Mouse (Mus musculus) lung, postnatal 0 days (tissue): ENCODE data around the gene Mybl2. TPM values are rescaled to one million over a fixed set of nuclear protein-coding genes. Genes with fewer than 3 reads are reported as not detected.
"Not testable (repeated sequence)": the region's sequence is repeated elsewhere in the genome, so short reads cannot be mapped to it uniquely, and the experiment has no call there.

Experiments
- ATAC-seq: fragments of 200-750 bp; cut with Nextera tagmentation; 2 replicates; pipeline ENCODE4 v1.8.0; 2017; ENCODE audit warnings: moderate library complexity
- DNase-seq: peaks from one replicate; pipeline ENCODE4 v3.0.0-alpha.2; 2016; ENCODE audit warnings: low spot score
- H3K27ac ChIP-seq: fragments of 300-500 bp; sonication (generic); 2 replicates; pipeline ENCODE4 v1.5.1; 2014; ENCODE audit warnings: antibody characterized with exemption, mild to moderate bottlenecking, low read length, mixed read lengths
- H3K27me3 ChIP-seq: fragments of 300-500 bp; sonication (generic); replicated peaks from 2 replicates; pipeline ENCODE4 v1.6.1; 2014; ENCODE audit warnings: low read length, mixed read lengths; ENCODE audit not compliant: insufficient read depth
- H3K36me3 ChIP-seq: fragments of 300-500 bp; sonication (generic); 2 replicates; pipeline ENCODE4 v1.6.1; 2014; ENCODE audit warnings: low read length, mixed read lengths; ENCODE audit not compliant: insufficient read depth
- H3K4me1 ChIP-seq: fragments of 300-500 bp; sonication (generic); 2 replicates; pipeline ENCODE4 v1.6.1; 2014; ENCODE audit warnings: antibody characterized with exemption, low read depth, low read length, mixed read lengths; ENCODE audit not compliant: insufficient read depth
- H3K4me2 ChIP-seq: fragments of 300-500 bp; sonication (generic); replicated peaks from 2 replicates; pipeline ENCODE4 v1.6.1; 2014; ENCODE audit warnings: low read depth, mild to moderate bottlenecking, low read length, moderate library complexity, mixed read lengths
- H3K4me3 ChIP-seq: fragments of 300-500 bp; sonication (generic); 2 replicates; pipeline ENCODE4 v1.5.1; 2014; ENCODE audit warnings: low read depth, low read length
- H3K9ac ChIP-seq: fragments of 300-500 bp; sonication (generic); replicated peaks from 2 replicates; pipeline ENCODE4 v1.6.1; 2014; ENCODE audit warnings: low read depth, mild to moderate bottlenecking
- H3K9me3 ChIP-seq: fragments of 300-500 bp; sonication (generic); 2 replicates; pipeline ENCODE4 v1.6.1; 2016; ENCODE audit warnings: low read length, mixed read lengths
- CTCF ChIP-seq: IDR thresholded peaks from 2 replicates; pipeline ENCODE4 v1.5.1; 2016; ENCODE audit warnings: antibody characterized with exemption, mild to moderate bottlenecking
- EP300 ChIP-seq: IDR thresholded peaks from 2 replicates; pipeline ENCODE4 v1.6.1; 2016; ENCODE audit warnings: antibody characterized with exemption, mild to moderate bottlenecking, control low read depth
- WGBS: fragments of 180-500 bp; shearing (Covaris S2); extraction: QIAGEN DNeasy Blood & Tissue Kit; methylation state at CpG from one replicate; pipeline ENCODE4 v1.1.7; 2014; 5-methylcytosine and 5-hydroxymethylcytosine counted together
- polyA plus RNA-seq: library from polyadenylated mRNA; unstranded; fragments of >200 nt; fragmentation: Nextera tagmentation; extraction: Ambion mirVana; gene quantifications from 2 replicates; pipeline ENCODE4 v1.2.1, GENCODE M21; 2015

Mybl2 gene
- polyA plus RNA-seq, 1 experiment from 2014 or later = 1.8 TPM

DNA sequence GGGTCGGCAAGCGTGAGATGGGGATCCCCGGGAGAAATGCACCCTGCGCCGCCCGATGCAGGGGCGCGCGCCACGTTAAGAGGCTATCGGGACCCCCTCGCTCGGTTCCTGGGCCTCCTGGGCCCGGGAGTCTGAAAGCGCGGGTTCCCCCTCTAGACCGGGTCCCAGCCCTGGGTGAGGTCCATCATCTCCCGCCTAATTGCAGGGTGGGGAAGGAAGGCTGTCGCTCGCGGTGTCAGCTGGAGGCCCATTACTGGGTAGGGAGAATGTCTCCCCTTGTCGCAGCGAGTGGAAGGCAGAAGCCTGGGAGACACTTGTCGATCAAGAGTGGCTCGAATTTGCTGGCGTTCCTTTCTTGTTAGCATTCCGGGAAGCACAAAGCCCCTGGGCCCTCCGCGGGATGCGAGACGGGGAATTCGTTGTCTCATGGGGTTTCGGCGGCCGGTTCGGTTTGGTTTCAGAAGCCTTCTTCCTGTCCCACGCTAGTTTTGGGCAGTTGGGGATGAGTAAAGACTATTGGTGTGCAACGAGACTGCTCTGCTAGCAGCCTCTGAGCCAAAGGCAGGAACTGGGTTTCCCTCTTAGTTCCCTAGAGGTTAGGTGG, 506 bp downstream of the Mybl2 start:
- WGBS = 1% methylated on average over 33 of the region's 38 CpGs
- Histone ChIP-seq H3K27me3 (no peaks in the 10 kb centered on the region), H3K4me2 (peak overlapping the region; percentile 100), H3K9ac (peak overlapping the region; percentile 26; the same call in 1 of the 2 replicates), H3K27ac (no peak overlapping the region), H3K9me3 (no peaks in the 10 kb centered on the region), H3K4me3 (peak overlapping the region; percentile 56), H3K36me3 (no peaks in the 10 kb centered on the region), H3K4me1 (peaks cover 13% of the 10 kb centered on the region)
- no peak for ATAC-seq
- TF ChIP-seq EP300 (no peak), CTCF (no peak)
- no peak for DNase-seq

DNA sequence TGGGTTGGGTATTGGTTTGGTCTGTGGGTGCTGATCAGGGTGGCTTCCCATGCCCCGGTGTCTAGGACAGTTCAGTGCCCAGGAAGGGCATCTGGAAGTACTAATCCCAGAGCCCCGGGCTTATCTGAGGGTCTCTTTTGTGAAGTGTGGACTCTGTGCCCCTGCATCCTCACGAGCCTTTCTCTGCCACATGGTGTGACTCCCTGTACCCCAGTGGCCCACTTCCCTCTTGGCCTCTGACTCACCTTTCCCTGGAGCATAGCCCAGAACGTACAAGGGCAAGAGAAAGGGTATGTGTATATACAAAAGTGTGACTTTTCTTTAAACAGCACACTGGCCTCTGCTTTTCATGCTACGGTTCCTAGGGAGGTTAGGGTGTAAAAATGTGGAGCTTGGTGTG, 1.2 kb downstream of the Mybl2 start:
- H3K27me3 ChIP-seq = no peaks in the 10 kb centered on the region
- no peak overlapping the region for H3K4me3 ChIP-seq
- WGBS = 11% methylated on average over 5 of the region's 5 CpGs
- H3K9me3 ChIP-seq = no peaks in the 10 kb centered on the region
- DNase-seq = no peak
- H3K9ac ChIP-seq = no peak overlapping the region
- H3K36me3 ChIP-seq = no peaks in the 10 kb centered on the region
- no peak for ATAC-seq
- no peak overlapping the region for H3K27ac ChIP-seq
- TF ChIP-seq CTCF = no peak
- TF ChIP-seq EP300 = no peak
- peaks cover 13% of the 10 kb centered on the region for H3K4me1 ChIP-seq
- no peak overlapping the region for H3K4me2 ChIP-seq

DNA sequence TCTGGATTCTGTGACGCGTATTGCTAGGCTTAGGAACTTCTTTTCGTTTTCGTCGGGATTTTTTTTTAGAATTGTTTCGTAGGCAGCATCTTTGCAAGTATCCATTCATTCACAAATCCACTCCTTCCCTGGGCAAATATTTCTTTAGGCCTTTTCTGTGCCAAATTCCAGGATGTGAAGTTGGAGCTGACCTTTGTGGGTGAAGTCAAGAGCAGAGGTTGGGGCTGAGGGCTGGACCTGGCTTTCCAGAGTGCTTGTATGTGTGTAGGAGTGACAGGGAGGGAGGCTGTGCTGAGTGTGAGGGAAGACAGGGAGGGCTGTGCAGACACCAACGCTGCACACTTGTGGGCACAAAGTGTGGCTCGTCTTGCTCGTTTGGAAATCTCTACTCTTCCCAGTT, 2.1 kb downstream of the Mybl2 start:
- Histone ChIP-seq H3K27ac (no peak overlapping the region), H3K9ac (no peak overlapping the region), H3K4me3 (no peak overlapping the region), H3K4me2 (no peak overlapping the region; the same call in 1 of the 2 replicates), H3K4me1 (peaks cover 13% of the 10 kb centered on the region), H3K9me3 (no peaks in the 10 kb centered on the region), H3K36me3 (no peaks in the 10 kb centered on the region), H3K27me3 (no peaks in the 10 kb centered on the region)
- 51% methylated on average over 9 of the region's 9 CpGs for WGBS
- no peak for ATAC-seq
- peak; percentile 44 for DNase-seq
- TF ChIP-seq EP300 (no peak), CTCF (no peak)

DNA sequence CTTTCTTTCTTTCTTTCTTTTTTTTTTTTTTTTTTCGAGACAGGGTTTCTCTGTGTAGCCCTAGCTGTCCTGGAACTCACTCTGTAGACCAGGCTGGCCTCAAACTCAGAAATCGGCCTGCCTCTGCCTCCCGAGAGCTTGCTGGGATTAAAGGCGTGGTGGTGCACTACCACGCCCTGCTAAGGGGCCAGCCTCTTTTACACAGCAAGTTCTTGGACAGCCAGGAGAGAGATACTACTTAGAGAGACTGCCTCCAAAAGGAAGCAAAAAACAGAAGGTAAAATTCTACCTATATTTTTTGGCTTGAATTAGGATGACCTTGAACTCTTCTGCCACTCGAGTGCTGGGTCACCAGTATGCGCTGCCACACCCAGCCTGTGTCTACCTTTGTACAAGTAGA, 4.5 kb downstream of the Mybl2 start:
- not testable (repeated sequence) for H3K27ac ChIP-seq, H3K4me3 ChIP-seq, ATAC-seq, H3K9ac ChIP-seq, H3K36me3 ChIP-seq, H3K27me3 ChIP-seq, H3K9me3 ChIP-seq, DNase-seq, H3K4me2 ChIP-seq
- 90% methylated on average over 6 of the region's 7 CpGs for WGBS
- H3K4me1 ChIP-seq = peaks cover 13% of the 10 kb centered on the region

DNA sequence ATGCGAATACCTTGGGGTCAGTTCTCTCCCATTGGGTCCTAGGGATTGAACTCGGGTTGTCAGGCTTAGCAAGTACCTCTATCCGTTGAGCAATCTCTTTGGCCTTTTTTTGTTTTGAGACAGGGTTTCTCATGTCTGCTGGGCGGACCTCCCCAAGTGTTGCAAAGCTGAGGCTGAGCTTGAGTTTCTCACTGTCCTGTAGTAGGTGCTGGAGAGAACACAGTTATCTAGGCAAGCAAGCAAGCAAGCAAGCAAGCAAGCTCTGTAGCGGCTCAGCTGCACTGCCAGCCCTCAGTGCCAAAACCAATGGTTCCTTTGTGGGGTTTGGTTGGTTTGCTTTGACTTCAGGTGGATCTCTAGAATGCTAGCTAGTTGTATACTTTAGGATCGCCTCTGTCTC, 6.1 kb downstream of the Mybl2 start:
- H3K36me3 ChIP-seq = no peaks in the 10 kb centered on the region
- H3K27me3 ChIP-seq = no peaks in the 10 kb centered on the region
- H3K4me1 ChIP-seq = peaks cover under 1% of the 10 kb centered on the region
- TF ChIP-seq CTCF (no peak), EP300 (no peak)
- no peak overlapping the region for H3K27ac ChIP-seq
- H3K4me3 ChIP-seq = no peak overlapping the region
- no peak overlapping the region for H3K4me2 ChIP-seq
- H3K9me3 ChIP-seq = no peaks in the 10 kb centered on the region
- no peak for ATAC-seq
- no peak for DNase-seq
- no peak overlapping the region for H3K9ac ChIP-seq
- 76% methylated on average over 6 of the region's 6 CpGs for WGBS

DNA sequence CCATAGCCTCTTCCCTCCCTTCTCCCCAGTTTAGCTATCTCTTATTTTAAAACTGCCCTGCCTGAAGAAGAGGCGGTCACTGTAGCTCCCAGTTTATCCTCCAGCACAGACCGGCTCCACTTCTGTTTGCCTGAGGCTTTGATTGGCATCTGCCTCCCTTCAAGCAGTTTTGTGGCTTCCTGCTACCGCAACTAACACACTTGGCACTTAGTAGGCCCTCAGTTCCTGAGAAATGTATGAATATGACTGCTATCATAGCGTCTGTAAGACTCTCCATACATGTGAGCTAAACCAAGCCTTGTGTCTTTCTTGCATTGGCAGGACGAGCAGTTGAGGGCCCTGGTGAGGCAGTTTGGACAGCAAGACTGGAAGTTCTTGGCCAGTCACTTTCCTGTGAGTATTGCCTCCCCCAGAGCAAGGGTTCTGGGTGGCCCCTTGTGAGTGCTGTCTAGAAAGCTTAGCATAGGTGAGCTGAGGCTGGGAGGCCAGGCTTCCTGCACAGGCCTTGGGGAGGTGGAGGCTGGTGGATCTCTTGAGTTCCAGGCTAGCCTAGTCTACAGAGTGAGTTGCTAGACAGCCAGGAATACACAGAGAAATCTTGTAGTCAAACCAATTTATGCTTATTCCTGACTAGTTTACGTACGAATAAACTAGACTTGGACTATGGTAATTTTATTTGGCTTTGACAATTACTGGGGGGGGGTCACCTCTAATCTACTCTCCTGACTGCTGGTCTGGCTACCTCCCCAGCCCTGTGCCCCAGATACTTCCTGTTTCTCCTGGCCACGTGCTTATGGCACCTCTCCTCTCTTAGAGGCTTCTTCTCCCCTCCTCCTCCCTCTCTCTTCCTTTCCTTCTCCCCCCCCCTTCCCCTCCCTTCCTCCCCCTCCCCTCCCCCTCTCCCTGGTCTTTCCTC, 7.0 kb downstream of the Mybl2 start:
- no peak overlapping the region for H3K4me3 ChIP-seq
- H3K4me1 ChIP-seq = no peaks in the 10 kb centered on the region; the same call in 1 of the 2 replicates
- ATAC-seq = no peak

More for the DNA sequence above, 7.0 kb downstream of the Mybl2 start:
- no peaks in the 10 kb centered on the region for H3K27me3 ChIP-seq
- H3K36me3 ChIP-seq = no peaks in the 10 kb centered on the region
- H3K4me2 ChIP-seq = no peak overlapping the region
- no peak overlapping the region for H3K27ac ChIP-seq
- no peak for DNase-seq
- 77% methylated on average over 8 of the region's 8 CpGs for whole genome bisulfite sequencing
- TF ChIP-seq EP300 (no peak), CTCF (no peak)
- no peaks in the 10 kb centered on the region for H3K9me3 ChIP-seq
- no peak overlapping the region for H3K9ac ChIP-seq
